Mouse (Mus musculus) CH12F3 (cell line): ENCODE results near the gene Camk1d.

ENCODE experiments used
- in situ Hi-C: fragments of 300-500 bp; cut with MboI; formaldehyde crosslinking; loops from 2 replicates; pipeline ENCODE4 v1.14.3; 2020; ENCODE audit warnings: low sequenced_read_pairs

Gene Camk1d

DNA sequence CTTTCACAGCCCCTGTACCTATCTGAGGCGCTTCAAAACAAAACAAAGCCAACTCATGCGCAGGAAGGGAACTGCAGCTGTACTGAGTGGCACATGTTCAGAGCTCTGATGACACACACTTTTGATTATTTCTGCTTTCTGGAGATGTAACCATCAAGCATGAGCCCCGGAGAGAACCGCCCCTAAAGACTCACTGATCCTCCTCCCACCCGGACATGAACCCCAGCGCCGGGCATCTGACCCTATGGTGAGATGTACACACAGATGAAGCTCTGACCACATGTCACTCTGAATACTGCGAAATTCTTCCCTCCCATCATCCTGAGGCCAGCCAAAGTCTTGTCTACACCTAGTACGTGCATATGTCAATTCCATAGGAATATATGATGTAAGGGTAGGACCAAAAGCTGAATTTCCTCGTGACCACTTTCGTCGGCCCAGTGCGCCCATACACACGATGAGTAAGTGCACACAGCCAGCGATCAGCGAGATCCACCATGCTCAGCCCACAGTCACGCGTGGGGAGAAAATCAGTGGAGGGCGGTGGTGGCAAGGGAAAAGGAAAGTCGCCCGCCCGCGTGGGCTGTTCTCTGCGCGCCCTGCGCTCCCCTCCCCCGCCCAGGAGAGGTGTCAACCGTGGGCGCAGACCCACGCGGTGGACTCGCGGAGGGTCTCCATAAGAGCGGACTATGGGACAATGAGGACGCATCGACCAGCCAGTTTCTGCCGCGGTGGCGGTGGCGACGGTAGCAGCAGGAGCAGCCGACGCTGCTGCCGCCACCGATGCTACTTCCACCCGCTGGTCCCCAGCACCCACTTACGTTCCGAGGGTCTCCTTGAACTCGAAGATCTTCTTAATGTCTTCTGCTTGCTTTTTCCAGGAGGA, 747 bp downstream of the Camk1d start:
- in situ Hi-C loops, result loop anchor here (10.0 kb wide), 1 partner anchor 91 kb away; no protein-coding TSS in a partner anchor

DNA sequence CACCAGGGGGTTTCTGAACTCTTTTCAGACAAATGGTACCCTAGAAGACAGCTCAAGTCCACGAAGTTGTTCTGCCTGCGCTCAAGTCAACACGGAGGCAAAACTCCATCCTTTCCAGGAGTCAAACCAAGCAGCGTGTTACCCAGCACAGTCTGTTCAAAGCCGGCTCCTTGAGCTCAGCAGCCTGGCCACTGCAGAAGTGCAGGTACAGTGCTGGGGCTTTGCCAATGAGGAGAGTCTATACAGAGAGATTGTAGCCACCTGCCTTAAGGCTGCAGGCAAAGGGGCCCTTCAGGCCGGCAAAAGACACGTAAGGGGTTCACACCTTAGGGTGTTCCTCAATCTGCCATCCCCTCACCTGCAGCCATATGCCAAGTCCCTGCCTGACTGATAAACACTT, 2.1 kb downstream of the Camk1d start:
- in situ Hi-C loops, result loop anchor here (10.0 kb wide), 1 partner anchor 93 kb away; no protein-coding TSS in a partner anchor

DNA sequence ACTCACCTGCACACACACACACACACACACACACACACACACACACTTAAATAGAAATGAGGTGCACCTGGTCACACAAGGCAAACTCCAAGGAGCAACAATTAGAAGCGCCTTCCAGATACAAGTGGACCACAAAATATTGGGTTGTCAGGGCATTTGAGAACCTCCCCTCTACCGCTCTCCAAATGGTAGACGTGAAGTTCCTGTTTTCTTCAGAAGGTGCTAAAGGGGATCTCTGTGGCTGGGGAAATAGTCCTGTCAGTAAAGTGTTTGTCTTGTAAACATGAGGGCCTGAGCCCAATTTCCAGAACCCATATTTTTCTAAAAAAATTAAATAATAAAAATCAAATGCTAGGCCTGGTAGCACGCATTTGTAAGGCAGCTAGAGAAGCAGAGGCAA, 4.4 kb downstream of the Camk1d start:
- in situ Hi-C loops, result loop anchor here (10.0 kb wide), 1 partner anchor 95 kb away; no protein-coding TSS in a partner anchor

DNA sequence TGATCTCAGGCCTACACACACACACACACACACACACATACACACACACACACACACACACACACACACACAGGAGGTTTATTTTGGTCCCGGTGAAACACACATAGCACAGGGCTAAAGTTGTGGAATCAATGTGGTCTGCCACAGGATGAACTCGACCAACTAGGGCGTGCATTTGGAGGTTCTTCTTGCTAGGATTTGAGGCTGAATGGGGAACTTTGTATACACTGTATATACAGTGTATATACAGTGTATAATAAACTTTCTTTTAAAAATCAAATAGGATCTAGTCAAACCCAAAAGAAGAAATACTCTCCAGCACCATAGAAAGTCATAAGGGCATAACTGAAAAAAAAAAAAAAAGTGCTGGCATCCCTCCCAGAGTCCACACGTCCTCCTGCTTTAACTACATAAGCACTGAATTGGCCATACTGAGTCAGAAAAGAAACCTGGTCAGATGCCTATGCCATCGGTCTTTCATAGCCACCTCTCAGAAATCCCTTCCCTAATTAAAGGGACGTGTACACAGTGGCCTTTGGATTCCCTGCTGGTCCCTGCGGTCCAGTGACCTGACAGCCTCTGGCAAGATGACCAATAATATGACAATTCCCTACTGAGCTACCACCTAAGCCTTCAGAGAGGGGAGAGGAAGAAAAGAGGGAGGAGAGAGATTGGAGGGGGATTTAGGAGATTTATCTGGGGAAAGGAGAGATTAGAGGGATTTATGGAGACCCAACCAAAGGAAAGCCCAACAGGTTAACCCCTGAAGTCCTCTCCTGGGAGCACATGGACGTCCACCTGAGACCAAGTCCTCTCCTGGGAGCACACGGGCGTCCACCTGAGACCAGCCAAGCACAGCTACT, 6.2 kb downstream of the Camk1d start:
- in situ Hi-C loops, result no loop called here

DNA sequence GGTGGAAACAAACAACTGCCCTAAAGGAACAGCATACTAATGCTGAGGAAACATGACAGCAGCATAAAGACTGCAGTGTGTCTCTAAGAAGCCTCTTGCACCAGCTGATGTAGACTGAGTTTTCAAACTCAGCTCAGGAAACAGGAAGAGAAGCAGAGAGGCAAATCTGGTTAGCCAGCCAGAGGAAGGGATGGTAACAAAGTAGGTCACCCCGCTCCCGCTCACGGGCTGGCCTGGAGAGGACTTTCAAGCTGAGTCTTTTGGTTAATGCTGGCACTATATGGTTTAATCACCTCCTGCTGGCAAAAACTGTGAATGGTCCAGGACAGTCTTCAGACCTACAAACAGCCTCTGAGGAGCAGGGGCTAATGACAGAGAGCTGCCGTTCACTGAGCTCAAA, 7.7 kb downstream of the Camk1d start:
- in situ Hi-C loops, result no loop called here

DNA sequence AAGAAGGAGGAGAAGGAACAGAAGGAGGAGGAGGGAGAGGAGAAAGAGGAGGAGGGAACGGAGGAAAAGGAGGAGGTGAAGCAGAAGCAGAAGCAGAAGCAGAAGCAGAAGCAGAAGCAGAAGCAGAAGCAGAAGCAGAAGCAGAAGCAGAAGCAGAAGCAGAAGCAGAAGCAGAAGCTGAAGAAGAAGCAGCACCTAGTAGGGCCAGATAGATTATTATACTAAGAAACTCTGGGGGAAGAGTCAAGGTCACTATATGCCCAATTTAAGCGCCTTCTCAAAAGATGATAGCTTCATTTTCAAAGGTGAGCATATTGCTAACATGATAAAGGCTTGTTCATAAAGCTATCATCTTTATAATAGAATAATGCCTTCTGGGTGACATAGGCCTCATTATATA, 11.9 kb downstream of the Camk1d start:
- in situ Hi-C loops, result no loop called here

DNA sequence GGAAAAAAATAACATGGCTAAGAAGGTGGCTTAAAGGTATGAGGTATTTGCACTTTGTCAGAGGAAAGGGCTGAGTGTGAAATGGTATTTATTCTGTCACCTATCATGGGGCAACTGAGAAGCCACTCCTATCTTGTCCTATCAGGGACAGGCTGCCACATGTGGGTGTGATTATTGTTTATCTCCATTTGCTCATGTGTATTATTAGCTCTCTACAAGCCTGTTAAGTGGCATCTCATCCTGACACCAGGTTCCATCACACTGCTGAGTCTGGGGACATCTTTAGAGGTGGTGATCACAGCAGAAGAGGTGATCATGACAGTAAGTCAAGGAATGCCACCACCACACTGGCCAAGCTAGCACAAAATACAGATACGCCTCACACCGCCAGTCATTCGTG, 13.4 kb downstream of the Camk1d start:
- in situ Hi-C loops, result no loop called here

DNA sequence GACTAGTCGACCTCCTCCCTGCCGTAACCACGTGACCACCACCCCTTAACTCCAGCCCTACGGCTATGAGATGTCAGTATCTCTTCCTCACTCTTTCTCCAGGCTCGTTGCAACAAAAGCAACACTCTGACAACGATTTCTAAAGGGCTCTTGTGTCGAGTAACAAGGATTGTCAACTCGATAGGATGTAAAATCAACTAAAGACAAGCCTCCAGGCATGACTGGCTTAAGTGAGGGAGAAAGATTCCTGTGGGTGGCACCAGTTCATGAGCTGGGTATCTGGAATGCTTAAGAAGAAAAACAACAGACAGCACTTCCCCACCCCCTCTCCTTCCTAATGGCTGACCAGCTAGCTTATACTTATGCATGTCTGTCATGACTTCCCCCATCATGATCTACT, 15.9 kb downstream of the Camk1d start:
- in situ Hi-C loops, result no loop called here

DNA sequence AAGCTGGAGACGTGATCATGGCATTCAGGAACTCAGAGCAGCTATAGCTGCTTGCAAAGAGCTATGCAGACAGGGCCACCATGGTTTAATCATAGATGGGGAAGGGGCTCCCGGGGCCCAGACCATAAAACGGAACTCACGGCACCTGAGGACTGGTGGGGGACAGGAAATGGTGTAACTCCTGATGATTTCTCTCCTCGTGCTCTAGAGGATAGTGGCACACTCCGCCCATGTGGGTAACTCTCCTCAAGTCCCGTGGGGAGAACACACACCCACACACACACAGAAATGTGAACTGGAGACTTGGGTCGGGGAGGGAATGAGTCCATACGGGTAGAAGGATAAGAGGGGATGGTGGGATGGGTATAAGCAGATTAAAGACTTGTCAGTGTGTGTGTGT, 20.2 kb downstream of the Camk1d start:
- in situ Hi-C loops, result no loop called here

DNA sequence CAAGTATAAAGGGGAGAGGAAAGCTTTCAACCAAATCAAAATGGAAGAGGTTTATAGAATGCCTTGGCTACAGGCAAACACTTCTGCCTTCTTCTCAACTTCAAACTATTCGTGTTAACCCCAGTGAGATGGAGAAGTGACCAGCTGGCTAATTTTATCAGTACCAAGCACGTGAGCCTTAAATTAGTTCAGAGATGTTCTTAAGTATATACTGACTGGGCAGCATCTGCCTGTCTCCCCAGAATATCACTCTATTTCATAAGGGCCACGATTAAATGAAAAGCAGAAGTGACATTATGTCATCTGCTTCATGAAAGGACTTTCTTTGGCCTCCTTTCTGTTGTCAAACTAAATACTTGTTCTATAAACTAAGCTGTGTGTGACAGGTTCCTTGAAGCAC, 22.6 kb downstream of the Camk1d start:
- in situ Hi-C loops, result no loop called here

DNA sequence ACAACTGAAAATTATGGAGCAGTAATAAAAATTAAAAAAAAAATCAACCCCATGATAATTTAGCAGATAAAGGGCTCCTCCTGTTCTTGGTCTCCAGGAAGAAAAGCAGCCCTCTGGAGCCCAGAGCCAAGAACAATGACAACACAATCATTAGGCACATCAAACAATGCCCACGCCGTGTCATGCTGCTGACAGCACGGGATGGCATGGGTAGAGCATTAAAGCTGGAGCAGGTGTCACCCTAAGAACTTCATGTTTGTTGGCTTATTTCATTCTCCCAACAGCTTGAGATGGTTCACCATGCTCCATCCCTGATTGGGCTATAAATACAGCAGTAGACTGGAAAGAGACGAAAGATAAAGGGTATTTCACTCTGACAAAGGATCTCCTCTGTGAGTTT, 30.9 kb downstream of the Camk1d start:
- in situ Hi-C loops, result no loop called here

DNA sequence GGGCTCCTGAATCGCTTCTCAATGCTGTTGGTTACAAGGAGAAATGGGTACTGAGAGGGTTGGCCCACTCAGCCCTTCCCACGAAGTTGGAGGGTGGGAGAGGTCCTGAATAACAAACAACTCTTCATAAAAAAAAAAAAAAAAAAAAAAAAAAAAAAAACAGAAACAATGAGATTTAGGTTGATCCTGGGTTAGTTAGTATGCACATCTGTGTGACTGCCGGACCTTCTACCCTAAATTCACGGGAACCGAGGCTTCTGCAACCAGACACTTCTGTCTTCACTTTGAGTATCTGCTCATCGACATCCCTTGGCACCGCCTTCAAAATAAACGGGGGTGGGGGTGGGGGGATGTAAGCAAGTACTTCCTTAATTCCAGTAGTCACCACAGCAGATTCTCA, 32.4 kb downstream of the Camk1d start:
- in situ Hi-C loops, result no loop called here

DNA sequence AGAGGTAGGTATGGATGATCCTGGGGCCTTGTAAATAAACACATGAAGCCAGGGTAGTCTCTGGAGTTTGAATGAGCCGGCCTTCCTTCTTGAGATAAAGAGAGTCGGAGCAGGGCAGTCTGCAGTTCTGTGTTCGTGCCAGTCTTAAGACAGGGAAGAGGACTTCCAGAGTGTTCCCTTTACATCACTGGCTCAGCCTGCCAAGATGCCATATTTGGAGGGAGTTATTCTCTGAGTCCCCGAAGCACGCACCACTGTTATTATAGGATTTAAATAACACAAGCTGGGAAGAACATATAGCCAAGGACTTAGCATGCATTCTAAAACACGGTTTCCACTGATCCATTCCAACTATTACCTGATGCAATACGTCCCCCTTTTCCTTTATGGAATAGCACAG, 33.0 kb downstream of the Camk1d start:
- in situ Hi-C loops, result no loop called here

DNA sequence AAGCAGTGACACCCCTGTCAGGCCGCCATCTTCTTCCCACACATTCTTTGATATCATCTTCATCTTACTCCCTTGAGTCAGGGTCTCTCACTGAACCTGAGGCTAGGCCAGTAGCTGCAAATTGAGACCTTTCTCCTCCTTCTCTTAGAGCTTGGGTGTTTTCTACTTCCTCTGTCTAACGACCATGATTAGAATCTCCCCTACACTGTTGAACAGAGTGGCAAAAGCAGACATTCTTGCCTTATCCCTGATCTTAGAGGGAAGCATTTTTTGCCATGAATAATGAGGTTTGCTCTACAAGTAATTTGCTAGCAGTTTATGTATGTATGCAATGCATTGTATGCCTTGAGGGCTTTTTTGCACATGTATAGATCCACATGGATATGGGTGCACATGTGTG, 35.3 kb downstream of the Camk1d start:
- in situ Hi-C loops, result no loop called here

DNA sequence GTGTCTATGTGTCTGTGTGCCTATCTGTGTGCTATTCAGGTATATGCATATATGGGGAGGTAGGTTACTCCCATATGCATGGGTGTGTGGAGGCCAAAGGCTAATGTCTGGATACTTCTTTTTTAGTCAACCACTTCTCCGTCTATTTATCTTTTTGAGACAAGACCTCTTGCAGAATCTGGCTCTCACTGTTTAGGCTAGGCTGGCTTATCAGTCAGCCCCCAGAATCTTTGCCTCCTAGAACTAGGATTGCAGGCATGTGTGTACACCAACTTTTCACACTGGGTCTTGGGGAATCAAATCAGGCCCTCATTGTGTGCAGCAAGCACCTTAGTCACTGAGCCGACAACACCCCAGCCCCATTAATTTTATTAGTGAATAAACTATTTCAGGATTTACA, 36.8 kb downstream of the Camk1d start:
- in situ Hi-C loops, result no loop called here

DNA sequence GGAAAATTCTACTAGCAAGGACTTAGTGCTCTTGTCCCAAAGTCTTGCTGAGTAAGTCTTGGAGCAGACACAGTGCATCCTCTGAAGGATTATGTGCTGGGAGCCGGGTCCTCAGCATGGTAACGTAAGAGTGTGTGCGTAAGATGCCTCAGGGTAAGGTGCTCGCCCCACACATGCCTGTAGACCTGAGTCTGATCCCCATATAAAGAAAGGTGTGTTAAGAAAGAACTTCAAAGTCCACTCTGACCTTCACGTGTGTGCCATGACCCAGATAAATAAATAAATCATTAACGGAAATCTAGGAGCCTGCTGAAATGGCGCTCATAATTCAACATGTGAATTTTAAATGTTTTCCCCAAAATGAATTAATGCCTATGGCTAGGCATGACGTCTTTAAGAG, 37.5 kb downstream of the Camk1d start:
- in situ Hi-C loops, result no loop called here

DNA sequence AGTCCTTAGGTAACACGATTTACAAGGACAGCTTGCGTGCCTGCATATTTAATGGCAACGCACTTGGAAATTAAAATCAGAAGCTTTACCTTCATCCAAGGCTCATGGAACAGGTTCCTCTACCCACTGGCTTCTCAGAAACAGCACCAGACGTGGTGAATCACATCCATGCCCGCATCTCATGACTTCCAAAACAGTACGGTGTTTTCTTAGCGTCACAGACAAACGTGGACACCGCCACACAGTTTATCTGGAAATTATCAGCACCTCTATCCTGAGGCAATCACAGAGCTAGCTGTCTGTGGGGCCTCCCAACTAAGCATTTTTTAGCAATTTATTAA, 38.2 kb downstream of the Camk1d start:
- in situ Hi-C loops, result no loop called here

DNA sequence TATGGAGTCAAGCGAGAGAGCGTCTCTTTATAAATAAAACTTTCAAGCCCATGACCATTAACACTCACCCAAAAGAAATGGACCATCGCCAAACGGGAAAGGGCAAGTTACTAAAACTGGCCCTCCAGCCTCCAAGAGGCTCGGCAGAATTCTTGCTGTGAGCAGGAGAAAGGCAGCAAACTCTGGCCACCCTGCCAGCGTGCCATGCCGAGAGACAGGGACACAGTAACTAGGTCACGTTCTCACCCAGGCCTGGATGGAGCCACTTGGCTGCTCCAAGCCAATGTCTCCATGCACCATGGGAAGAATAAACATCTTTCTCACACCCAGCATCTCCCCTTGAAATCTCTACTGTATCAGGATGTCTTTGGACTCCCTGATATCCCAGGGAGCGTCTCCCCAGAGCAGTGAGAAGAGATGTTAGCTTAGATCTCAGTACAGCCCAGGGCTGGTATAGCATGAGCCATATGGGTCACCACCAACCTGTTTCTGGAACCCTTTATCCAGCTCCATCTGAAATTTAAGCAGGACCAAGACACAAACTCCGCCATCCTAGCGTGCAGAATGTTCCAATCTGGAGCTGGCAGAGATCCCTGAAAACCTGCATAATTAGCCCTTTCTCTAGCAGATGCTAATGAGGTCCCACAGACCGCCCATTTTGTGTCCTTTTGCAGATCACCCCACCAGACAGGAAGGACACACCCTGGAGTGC, 38.7 kb downstream of the Camk1d start:
- in situ Hi-C loops, result no loop called here

DNA sequence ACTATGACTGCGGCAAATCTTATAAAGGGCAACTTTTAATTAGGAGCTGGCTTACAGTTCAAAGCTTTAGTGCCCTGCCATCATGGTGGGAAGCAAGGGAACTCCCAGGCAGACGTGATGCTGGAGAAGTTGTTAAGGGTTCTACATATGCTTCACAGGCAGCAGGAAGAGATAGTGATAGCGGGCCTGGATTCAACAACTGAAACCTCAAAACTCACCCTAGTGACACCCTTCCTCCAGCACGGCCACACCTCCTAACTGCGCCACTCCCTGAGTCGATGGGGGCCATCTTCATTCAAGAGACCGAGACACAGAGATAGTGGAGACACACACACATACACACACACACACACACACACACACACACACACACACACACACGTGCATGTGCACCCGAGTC, 39.8 kb downstream of the Camk1d start:
- in situ Hi-C loops, result no loop called here

DNA sequence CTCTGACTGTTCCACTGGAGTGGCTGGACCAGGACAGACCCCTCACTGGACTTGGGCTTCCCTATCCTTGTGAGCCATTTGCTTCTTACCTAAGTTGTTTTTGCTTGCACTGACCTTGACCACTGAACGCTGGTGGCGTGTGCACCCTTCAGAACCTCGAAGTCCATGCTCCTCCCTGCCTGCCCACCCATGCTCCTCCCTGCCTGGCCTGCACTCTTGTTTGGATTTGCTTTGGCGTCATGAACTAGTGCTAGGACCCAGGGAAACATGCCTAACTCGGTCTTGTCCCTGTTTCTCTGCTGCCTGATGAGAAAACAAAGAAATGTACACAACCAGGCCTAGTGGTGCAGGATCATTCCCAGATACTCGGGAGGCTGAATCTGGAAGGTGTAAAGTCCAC, 40.5 kb downstream of the Camk1d start:
- in situ Hi-C loops, result no loop called here

DNA sequence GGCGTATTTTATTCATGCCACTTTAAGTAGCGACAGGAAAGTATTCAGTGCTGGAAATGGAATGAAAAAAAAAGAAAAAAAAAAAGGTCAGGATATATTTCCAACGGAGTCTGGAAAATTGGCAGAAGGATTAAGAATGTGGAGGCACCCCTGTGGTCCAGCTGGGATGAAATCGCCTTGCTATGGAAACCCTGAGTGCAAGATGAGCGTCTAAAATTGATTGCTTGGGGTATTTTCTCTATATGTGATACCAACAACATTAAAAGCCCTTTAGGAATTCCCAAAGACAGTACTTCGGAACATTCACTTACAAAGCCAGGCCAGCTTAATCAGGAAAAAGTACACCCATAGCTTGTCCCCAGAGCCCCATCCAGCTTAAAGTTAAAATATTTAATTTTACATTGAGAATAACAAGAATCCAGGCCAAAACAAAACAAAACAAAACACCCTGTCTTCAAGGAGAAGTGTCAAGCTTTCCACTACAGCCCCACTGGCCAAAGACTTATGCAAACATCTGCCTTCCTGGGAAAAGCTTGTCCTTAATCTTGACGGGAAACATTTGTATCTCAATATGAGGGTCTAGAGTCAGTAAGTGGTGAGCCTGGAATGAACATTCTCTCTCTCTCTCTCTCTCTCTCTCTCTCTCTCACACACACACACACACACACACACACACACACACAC, 41.3 kb downstream of the Camk1d start:
- in situ Hi-C loops, result no loop called here
